Mouse (Mus musculus) MEL (cell line): Measurements from ENCODE around the gene C3ar1. TPM values are rescaled to one million over a fixed set of nuclear protein-coding genes. Genes with fewer than 3 reads are reported as not detected.

Experiments used
- DNase-seq: peaks from one replicate; pipeline ENCODE4 v3.0.0; 2011; ENCODE audit warnings: low read depth, low spot score
- H3K27ac ChIP-seq: 2 replicates; pipeline ENCODE4 v1.5.1; 2012; ENCODE audit warnings: low read depth, mild to moderate bottlenecking, control low read depth, low read length, moderate library complexity; ENCODE audit not compliant: control insufficient read depth
- H3K27me3 ChIP-seq, 2 experiments: fragments of 150-350 bp in 1 of 2; sonication (generic) in 1 of 2; 2 replicates each; pipeline ENCODE4 v1.6.1; 2012; ENCODE audit warnings: low read length in 2 of 2, mild to moderate bottlenecking in 2 of 2, improper control_type of control experiment in 1 of 2, moderate library complexity in 1 of 2; ENCODE audit not compliant: insufficient read depth in 2 of 2, control insufficient read depth in 1 of 2
- H3K36me3 ChIP-seq, 2 experiments: 2 replicates each; pipeline ENCODE4 v1.6.1; 2012 to 2014; ENCODE audit warnings: low read length in 2 of 2, improper control_type of control experiment in 1 of 2, inconsistent platforms in 1 of 2, mild to moderate bottlenecking in 1 of 2; ENCODE audit not compliant: insufficient read depth in 2 of 2, control insufficient read depth in 1 of 2
- H3K4me1 ChIP-seq, 2 experiments: fragments of 150-350 bp in 1 of 2; sonication (generic) in 1 of 2; 2 replicates each; pipeline ENCODE4 v1.6.1; 2012; ENCODE audit warnings: low read length in 2 of 2, improper control_type of control experiment in 1 of 2, mild to moderate bottlenecking in 1 of 2; ENCODE audit not compliant: insufficient read depth in 2 of 2, control insufficient read depth in 1 of 2
- H3K4me3 ChIP-seq, 2 experiments: fragments of 150-350 bp in 1 of 2; sonication (generic) in 1 of 2; 2 replicates each; pipeline ENCODE4 v1.5.1; 2012; ENCODE audit warnings: low read depth in 2 of 2, low read length in 2 of 2, mild to moderate bottlenecking in 2 of 2, moderate library complexity in 2 of 2, control low read depth in 1 of 2, improper control_type of control experiment in 1 of 2; ENCODE audit not compliant: control insufficient read depth in 1 of 2, insufficient read depth in 1 of 2
- H3K79me2 ChIP-seq: 2 replicates; pipeline ENCODE4 v1.6.1; 2012; ENCODE audit warnings: mild to moderate bottlenecking, low read length, moderate library complexity; ENCODE audit not compliant: control insufficient read depth, poor library complexity, insufficient read depth
- H3K9ac ChIP-seq: 2 replicates; pipeline ENCODE4 v1.6.1; 2012; ENCODE audit warnings: low read depth, mild to moderate bottlenecking, control low read depth, low read length, moderate library complexity; ENCODE audit not compliant: control insufficient read depth, poor library complexity, severe bottlenecking
- H3K9me3 ChIP-seq: fragments of 150-350 bp; sonication (generic); replicated peaks from 2 replicates; pipeline ENCODE4 v1.6.1; 2012; ENCODE audit warnings: mild to moderate bottlenecking, low read length, improper control_type of control experiment, moderate library complexity; ENCODE audit not compliant: insufficient read depth
- BHLHE40 ChIP-seq: IDR thresholded peaks from 2 replicates; pipeline ENCODE4 v1.6.1; 2012; ENCODE audit warnings: low read depth, mild to moderate bottlenecking, inconsistent platforms, low read length, improper control_type of control experiment, borderline replicate concordance
- CHD1 ChIP-seq: IDR thresholded peaks from 2 replicates; pipeline ENCODE4 v1.6.1; 2012; ENCODE audit warnings: low read depth, mild to moderate bottlenecking, inconsistent platforms, low read length, improper control_type of control experiment
- CHD2 ChIP-seq: IDR thresholded peaks from 2 replicates; pipeline ENCODE4 v1.6.1; 2011; ENCODE audit warnings: low read length, improper control_type of control experiment
- CTCF ChIP-seq, 3 experiments: IDR thresholded peaks in 2 of 3; conservative IDR thresholded peaks in 1 of 3; 2 replicates each; pipeline ENCODE4 v1.5.1; 2011 to 2012; ENCODE audit warnings: low read length in 3 of 3, low read depth in 2 of 3, mild to moderate bottlenecking in 2 of 3, improper control_type of control experiment in 1 of 3, inconsistent platforms in 1 of 3, mixed read lengths in 1 of 3, moderate library complexity in 1 of 3; ENCODE audit not compliant: control insufficient read depth in 1 of 3, insufficient read depth in 1 of 3, poor library complexity in 1 of 3, severe bottlenecking in 1 of 3
- ELF1 ChIP-seq: IDR thresholded peaks from 2 replicates; pipeline ENCODE4 v1.6.1; 2014; ENCODE audit warnings: low read depth, mild to moderate bottlenecking, inconsistent platforms, low read length, improper control_type of control experiment, moderate library complexity
- ETS1 ChIP-seq: IDR thresholded peaks from 2 replicates; pipeline ENCODE4 v1.6.1; 2012; ENCODE audit warnings: low read depth, mild to moderate bottlenecking, inconsistent platforms, low read length, improper control_type of control experiment, moderate library complexity
- GABPA ChIP-seq: IDR thresholded peaks from 2 replicates; pipeline ENCODE4 v1.6.1; 2012; ENCODE audit warnings: low read depth, mild to moderate bottlenecking, inconsistent platforms, low read length, improper control_type of control experiment, moderate library complexity
- KAT2A ChIP-seq: conservative IDR thresholded peaks from 2 replicates; pipeline ENCODE4 v1.6.1; 2012; ENCODE audit warnings: low read depth, low read length, improper control_type of control experiment, inconsistent platforms
- MAX ChIP-seq: IDR thresholded peaks from 2 replicates; pipeline ENCODE4 v1.6.1; 2011; ENCODE audit warnings: low read length, improper control_type of control experiment
- MAZ ChIP-seq: IDR thresholded peaks from 2 replicates; pipeline ENCODE4 v1.6.1; 2012; ENCODE audit warnings: low read depth, mild to moderate bottlenecking, inconsistent platforms, low read length, improper control_type of control experiment
- MXI1 ChIP-seq: IDR thresholded peaks from 2 replicates; pipeline ENCODE4 v1.6.1; 2011; ENCODE audit warnings: mild to moderate bottlenecking, low read depth, low read length, improper control_type of control experiment
- MYB ChIP-seq: IDR thresholded peaks from 2 replicates; pipeline ENCODE4 v1.6.1; 2011; ENCODE audit warnings: mild to moderate bottlenecking, low read depth, low read length, improper control_type of control experiment
- NRF1 ChIP-seq: IDR thresholded peaks from 2 replicates; pipeline ENCODE4 v1.6.1; 2014; ENCODE audit warnings: low read depth, mild to moderate bottlenecking, inconsistent platforms, low read length, improper control_type of control experiment, moderate library complexity; ENCODE audit not compliant: poor library complexity, insufficient read depth, severe bottlenecking
- POLR2A ChIP-seq, 2 experiments: IDR thresholded peaks; 2 replicates each; pipeline ENCODE4 v1.6.1; 2011 to 2012; ENCODE audit warnings: low read length in 2 of 2, mild to moderate bottlenecking in 2 of 2, control low read depth in 1 of 2, improper control_type of control experiment in 1 of 2, low read depth in 1 of 2, moderate library complexity in 1 of 2; ENCODE audit not compliant: control insufficient read depth in 1 of 2, insufficient read depth in 1 of 2, poor library complexity in 1 of 2
- RCOR1 ChIP-seq: IDR thresholded peaks from 2 replicates; pipeline ENCODE4 v1.6.1; 2012; ENCODE audit warnings: low read depth, mild to moderate bottlenecking, inconsistent platforms, low read length, improper control_type of control experiment
- SIN3A ChIP-seq: IDR thresholded peaks from 2 replicates; pipeline ENCODE4 v1.6.1; 2012; ENCODE audit warnings: low read length, improper control_type of control experiment, inconsistent platforms
- TBP ChIP-seq: IDR thresholded peaks from 2 replicates; pipeline ENCODE4 v1.8.0; 2011; ENCODE audit warnings: low read depth, low read length, improper control_type of control experiment
- USF1 ChIP-seq: IDR thresholded peaks from 2 replicates; pipeline ENCODE4 v1.6.1; 2014; ENCODE audit warnings: low read depth, mild to moderate bottlenecking, inconsistent platforms, low read length, improper control_type of control experiment, moderate library complexity
- USF2 ChIP-seq, 2 experiments: IDR thresholded peaks; 2 replicates each; pipeline ENCODE4 v1.6.1; 2011 to 2012; ENCODE audit warnings: improper control_type of control experiment in 2 of 2, low read length in 2 of 2, borderline replicate concordance in 1 of 2, inconsistent platforms in 1 of 2, low read depth in 1 of 2, mild to moderate bottlenecking in 1 of 2; ENCODE audit not compliant: insufficient read depth in 1 of 2
- ZMIZ1 ChIP-seq: IDR thresholded peaks from 2 replicates; pipeline ENCODE4 v1.6.1; 2012; ENCODE audit warnings: low read depth, mild to moderate bottlenecking, inconsistent platforms, low read length, improper control_type of control experiment, moderate library complexity
- ZNF384 ChIP-seq: IDR thresholded peaks from 2 replicates; pipeline ENCODE4 v1.6.1; 2012; ENCODE audit warnings: low read depth, mild to moderate bottlenecking, inconsistent platforms, low read length, improper control_type of control experiment
- polyA plus RNA-seq, 2 experiments: library from polyadenylated mRNA; stranded (reverse) in 1 of 2; unstranded in 1 of 2; fragments of >175 nt in 1 of 2; fragments of >200 nt in 1 of 2; gene quantifications; 2 replicates each; pipeline versions ENCODE4 v1.2.1 to v1.2.4; 2012; ENCODE audit warnings: low replicate concordance in 2 of 2, low read depth in 1 of 2; ENCODE audit not compliant: insufficient read length in 2 of 2, insufficient read depth in 1 of 2, missing spikeins in 1 of 2
- total RNA-seq: library from RNA; depleted of rRNA; stranded (reverse); fragments of 300-350 nt; gene quantifications from 2 replicates; pipeline ENCODE4 v1.2.3, GENCODE M21; 2012

C3ar1 gene
- total and polyA plus RNA-seq, 3 experiments, result 0.33 to 0.69 TPM; not detected in 1

DNA sequence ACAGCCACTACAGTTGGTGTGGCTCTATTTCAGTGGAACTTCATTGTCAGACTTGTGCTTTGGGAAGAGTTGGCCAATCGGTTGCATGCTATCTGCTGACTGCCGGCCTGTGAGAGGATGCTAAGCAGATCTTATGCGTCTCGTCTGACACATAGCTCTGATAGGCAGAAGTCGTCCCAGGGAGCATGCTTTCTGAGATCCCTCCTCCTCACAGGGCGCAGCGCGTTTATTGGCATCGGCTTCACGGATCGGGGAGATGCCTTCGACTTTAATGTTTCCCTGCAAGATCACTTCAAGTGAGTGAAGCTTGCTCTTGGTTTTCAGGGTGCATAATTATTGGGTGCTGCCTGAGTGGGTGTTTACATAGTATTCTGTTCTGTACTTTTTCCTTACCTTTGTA is 25.3 kb upstream of the C3ar1 start:
- no peak overlapping the region for H3K27ac ChIP-seq
- peaks cover 6% of the 10 kb centered on the region for H3K79me2 ChIP-seq
- H3K27me3 ChIP-seq, result no peaks in the 10 kb centered on the region
- H3K36me3 ChIP-seq, result peaks cover 2 to 23% of the 10 kb centered on the region in 2 experiments
- H3K9ac ChIP-seq, result no peak overlapping the region
- H3K4me3 ChIP-seq, result no peak overlapping the region
- no peak for TF ChIP-seq BHLHE40
- no peak for TF ChIP-seq USF2 (IDR thresholded peaks at IDR 0.05; ENCODE audit: borderline replicate concordance in 1 of 2, insufficient read depth in 1 of 2, low read depth in 1 of 2, low read length in 2 of 2)
- TF ChIP-seq ZNF384, result no peak
- no peak for TF ChIP-seq MAZ
- TF ChIP-seq CTCF (IDR thresholded peaks at IDR 0.05 in 2 of 3, conservative IDR thresholded peaks at IDR 0.05 in 1 of 3; ENCODE audit: control insufficient read depth in 1 of 3, insufficient read depth in 1 of 3, low read depth in 2 of 3, low read length in 3 of 3, poor library complexity in 1 of 3, severe bottlenecking in 1 of 3), result no peak
- no peak for TF ChIP-seq KAT2A
- TF ChIP-seq ETS1, result no peak
- no peak for DNase-seq
- H3K4me1 ChIP-seq, result no peaks in the 10 kb centered on the region
- no peaks in the 10 kb centered on the region for H3K9me3 ChIP-seq

GRCm38 (mm10) chr6:122879781-122880505 is 24.0 kb upstream of the C3ar1 start:
- Histone ChIP-seq H3K9me3 (no peaks in the 10 kb centered on the region), H3K27ac (no peak overlapping the region), H3K4me1 (peaks cover 2 to 6% of the 10 kb centered on the region in 2 experiments; a peak in 2 of 4 replicates), H3K4me3 (no peak overlapping the region), H3K79me2 (peaks cover 19% of the 10 kb centered on the region), H3K27me3 (no peaks in the 10 kb centered on the region), H3K9ac (no peak overlapping the region), H3K36me3 (peaks cover 12 to 17% of the 10 kb centered on the region in 2 experiments)
- TF ChIP-seq ELF1 (no peak), ZMIZ1 (no peak), MAZ (no peak), MYB (no peak), KAT2A (no peak), BHLHE40 (no peak), GABPA (no peak), TBP (no peak), CHD1 (no peak), NRF1 (no peak), POLR2A (IDR thresholded peaks at IDR 0.05; ENCODE audit: control insufficient read depth in 1 of 2, insufficient read depth in 1 of 2, low read depth in 1 of 2, low read length in 2 of 2, poor library complexity in 1 of 2) (no peak), CHD2 (no peak), RCOR1 (no peak), SIN3A (no peak), USF1 (no peak), ETS1 (no peak), MXI1 (no peak), USF2 (IDR thresholded peaks at IDR 0.05; ENCODE audit: borderline replicate concordance in 1 of 2, insufficient read depth in 1 of 2, low read depth in 1 of 2, low read length in 2 of 2) (no peak), MAX (no peak)
- DNase-seq, result no peak
